Mouse (Mus musculus): ENCODE measurements around the gene Tns4.

Gene Tns4

DNA sequence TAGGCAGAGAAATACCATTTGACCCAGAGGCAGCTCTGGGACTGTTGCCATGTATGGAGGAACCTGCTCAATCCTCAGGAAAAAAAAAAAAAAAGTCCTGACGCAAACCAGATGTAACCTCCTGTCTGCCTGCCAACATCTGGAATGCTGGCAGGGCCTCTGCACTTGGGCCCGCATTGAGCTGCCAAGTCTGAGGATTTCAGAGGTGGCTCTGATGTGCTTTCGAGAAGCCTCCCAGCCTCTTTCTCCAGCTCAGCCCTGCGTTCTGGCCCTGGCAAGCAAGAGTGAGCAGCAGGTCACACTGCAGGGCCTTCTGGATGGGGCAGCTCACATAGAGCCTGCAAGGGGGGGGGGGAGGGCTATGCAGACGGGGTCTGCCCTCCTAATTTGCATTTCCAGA lies 42.0 kb downstream of the Tns4 start:
- no peak for DNase-seq (ENCODE audit: low spot score)

DNA sequence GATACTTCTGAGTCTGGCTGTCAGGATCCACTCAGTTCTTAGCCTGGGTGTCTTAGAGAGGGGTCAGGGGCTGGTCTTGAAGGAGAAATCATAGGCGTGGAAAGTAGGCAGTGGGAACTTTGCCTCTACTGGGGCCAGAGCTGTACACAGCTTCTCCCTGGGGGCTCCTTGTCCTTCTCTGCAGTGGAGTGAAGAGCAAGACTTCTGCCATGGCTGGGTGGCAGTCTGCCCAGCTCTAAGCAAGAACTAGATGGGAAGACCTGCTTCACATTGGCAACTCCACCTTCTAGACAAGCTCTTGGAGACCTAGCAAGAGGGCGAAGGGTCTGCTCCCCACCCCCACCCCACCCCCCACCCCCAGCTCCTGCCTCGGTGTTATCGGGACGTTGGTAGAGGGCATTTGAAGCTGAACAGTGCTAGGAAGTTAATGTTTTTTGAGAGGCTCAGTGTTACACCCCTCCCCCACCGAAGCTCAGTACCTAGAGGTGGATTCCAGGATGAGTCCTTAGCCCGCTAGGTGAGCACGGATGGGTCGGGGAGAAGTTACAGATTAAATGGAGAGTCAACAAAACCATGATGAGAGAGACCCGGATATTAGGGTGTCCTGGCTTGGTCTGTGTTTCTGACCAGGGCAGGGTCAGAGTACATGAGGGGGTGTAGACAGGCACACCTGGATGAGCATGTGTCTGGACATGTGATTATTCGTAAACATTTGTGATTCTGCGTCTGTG lies 43.8 kb downstream of the Tns4 start:
- DNase-seq (ENCODE audit: low spot score): no peak

DNA sequence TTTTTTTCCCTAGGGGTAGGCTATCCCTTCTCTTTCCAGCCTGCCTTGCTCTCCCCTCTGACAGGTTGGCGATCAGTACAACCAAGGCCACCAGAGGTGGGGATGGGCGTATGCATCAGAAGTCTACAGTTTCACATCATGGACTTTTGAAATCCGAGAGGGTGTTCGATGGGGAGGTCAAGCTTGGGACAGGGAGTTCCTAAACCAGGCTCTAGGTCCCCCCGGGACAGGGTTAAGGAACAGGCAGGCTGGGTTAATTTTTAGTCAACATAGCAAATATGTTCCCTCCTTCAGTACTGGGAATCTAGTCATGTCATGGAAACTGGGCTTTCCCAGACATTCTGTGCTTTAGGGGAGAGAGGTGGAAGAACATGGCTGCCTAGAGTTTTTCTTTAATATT lies 44.8 kb downstream of the Tns4 start:
- DNase-seq (ENCODE audit: low spot score): no peak

DNA sequence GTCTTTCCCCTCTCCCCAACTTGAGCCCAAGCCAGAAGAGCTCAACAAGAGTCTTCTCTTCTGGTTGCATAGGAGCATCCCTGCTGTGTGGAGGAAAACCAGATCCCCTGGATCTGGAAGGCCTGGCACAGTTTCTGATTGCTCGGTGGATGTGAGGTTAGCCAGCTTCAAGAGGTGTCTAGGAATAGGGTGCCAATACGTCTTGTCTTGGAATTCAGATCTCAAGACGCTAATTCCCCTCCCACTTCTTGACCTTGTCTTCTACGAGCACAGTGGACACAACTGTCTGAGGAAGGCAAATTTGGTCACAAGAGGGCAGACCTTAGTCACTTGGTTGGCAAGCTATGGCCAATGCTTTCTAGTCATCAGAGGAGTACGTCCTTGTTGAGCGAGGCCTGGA lies 45.5 kb downstream of the Tns4 start:
- DNase-seq (ENCODE audit: low spot score): no peak

DNA sequence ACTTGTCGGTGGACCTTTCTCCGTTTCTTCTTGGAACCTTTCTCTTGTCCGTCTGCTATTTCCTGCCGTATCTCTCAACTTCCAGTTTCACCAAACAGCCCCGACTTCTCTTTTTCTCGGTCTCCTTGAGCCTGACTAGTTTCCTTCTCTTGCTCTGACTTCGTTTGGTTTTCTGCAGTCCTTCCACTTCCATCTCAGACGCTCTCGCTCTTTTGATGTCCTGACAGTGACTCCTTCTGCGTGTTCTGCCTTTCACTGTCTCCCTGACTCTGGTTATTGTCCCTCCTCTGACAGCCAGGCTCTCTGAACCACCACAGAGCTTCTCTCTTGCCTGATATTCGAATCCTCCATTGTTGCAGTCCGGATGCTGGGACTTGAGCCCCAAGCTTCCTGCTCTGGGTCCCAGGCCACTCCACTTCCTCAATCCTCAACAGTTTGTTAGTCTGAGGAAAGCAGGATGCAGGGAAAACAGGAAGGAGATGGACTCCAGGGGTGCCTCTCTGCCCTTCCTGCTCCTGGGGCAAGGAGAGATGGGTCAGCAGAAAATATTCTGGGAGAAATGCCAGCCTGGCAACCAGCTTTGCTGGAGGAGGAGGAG lies 46.2 kb downstream of the Tns4 start:
- DNase-seq (ENCODE audit: low spot score): no peak

DNA sequence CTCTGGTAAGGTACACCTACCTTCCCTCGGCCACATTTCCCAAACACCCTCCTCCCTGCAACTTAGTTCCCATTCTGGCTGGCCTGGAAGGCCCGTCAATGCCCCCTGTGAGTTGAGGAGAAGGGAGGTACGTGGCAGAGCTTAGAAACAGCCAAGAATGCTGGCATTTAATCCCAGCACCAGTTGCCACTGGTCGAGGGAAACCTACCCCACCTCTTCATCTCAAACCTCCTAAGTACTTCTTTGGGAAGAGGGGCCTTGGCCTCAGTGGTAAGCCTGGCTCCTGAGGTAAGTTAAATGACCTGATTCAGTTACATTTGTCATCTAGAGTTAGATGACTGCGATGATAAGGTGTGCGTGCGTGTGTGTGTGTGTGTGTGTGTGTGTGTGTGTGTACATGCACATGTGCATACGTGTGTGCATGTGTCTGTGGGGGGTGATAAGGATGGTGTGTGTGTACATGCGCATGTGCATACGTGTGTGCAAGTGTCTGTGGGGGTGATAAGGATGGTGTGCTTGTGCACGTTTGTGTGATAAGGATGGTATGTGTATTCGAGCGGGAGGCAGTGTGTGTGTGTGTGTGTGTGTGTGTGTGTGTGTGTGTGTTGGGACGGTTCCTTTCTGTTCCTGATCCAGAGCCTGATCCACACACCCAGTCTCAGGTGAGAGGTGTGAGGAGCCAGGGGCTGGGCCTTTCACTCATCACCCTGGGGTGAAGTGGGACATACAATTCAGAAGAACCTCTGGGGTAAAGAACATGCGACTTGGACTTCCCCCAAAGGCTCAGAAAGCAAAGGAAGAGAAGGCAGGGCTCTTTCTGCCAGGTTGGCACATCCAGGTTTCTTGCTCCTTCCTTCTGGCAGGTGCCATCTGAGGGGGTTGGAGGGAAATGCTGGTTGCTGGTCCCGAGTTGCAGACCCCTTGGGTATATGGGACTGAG lies 47.0 kb downstream of the Tns4 start:
- DNase-seq (ENCODE audit: low spot score): no peak

DNA sequence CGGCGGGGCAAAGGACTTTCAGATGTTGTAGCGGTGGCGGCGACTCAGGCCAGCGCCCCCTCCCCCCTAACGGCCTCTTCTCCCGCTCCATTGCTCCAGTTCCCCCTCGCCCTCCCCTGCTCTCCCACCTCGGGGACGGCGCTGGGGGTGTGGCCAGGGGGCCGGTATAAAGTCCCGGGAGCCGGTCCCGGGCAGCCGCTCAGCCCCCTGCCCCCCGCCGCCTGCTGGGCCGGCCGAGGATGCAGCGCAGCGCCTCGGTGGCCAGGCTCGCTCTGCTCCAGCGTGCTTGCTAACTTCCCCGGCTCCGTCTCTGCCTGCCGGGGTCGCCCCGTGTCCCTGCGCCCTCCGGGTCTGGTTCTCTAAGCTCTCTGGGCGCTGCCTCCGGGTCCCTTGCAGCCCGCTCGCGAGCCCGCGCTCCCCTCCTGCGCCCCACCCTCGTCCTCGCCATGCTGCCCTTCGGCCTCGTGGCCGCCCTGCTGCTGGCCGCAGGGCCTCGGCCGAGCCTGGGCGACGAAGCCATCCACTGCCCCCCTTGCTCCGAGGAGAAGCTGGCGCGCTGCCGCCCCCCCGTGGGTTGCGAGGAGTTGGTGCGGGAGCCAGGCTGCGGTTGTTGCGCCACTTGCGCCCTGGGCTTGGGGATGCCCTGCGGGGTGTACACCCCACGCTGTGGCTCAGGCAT lies 47.9 kb downstream of the Tns4 start, which contains the start of gene Igfbp4:
Igfbp4 (plus strand) TSS at position 194 of the 679 bp plus-strand sequence.
- DNase-seq (ENCODE audit: low spot score): no peak

DNA sequence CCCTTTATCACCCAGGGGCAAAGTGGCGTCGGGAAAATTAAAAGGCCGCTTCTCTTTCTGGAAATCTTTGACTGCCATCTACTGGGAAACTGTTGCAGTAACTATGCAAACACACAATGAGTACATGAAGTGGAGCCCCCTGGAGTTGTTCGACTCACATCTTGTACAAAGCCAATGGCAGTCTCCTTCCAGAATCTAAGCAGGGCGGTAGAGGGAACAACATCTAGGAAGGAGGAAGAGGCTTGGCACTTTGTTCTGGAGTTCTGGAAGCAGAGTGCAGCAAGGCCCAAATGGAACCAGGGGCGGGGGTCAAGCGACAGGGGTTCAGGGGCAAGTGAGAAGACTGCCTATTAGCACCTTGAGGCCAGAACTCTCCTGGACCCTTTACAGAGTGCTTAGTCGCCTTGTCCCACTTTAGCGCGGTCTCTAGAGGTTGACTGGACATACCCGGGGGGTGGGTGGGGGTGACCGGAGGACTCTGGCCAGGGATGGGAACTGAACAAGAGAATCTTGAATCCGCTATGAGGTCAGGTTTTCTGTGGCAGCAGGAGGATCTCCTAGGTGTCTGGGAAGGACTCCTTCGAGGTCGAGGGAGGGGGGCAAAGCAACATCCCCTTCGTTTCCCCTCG lies 48.6 kb downstream of the Tns4 start:
- no peak for DNase-seq (ENCODE audit: low spot score)

DNA sequence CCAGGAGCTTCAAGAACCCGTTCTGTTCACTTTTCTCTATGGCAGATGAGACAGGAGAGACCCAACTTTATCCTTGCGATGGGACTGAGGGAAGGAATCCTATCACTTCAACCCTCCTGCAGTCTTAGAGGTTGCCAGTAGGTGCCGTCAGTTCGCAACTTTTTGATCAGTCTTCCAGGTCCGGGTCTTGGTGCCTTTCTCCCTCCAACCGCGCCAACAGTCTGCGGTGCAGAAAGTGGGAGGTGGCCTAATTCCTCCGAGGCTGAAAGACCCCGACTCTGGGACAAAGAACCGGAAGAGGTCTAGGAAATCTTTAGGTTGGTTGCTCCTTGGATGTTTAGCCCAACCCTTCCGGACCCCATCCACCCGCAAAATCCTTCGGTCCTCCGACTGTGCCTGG lies 49.3 kb downstream of the Tns4 start:
- peak; percentile 73 for DNase-seq (ENCODE audit: low spot score)

DNA sequence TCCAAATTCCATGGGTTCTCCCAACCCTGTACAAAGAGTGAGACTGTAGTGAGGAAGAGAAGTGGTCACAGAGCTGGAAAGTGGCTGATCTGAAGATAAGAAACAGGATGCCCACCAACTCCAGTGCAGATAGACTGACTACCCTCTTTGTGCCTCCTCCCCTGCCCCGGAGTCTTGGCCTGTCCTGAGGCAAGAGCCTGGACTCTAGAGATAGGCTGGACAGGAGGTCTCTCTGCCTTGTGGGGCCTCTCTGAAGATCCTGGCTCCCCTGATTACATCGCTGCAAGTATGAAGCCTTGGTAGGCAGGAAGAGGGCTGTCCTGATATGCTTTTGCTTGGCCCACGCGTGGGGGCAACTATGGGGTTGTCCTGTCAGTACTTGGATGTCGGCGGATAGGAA lies 52.9 kb downstream of the Tns4 start:
- no peak for DNase-seq (ENCODE audit: low spot score)

DNA sequence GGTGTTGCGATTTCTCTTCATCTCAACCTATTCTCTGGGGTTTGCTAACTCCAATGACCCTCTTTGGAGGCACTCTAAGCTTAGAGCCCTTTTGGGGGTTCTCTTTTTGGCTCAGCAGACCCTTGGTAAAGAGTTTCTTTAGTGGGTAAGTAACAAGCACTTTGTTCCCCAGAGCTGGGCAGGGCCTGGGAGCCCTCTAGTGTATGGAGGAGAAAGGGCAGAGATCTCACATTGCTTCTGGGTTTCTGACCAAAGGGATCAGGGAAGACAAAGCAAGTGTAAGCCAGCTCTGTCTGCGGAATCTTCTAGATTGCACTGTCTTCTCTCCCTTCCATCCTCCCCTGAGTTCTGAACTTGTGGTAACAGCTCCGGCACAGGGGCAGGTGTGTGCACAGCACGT lies 53.8 kb downstream of the Tns4 start:
- no peak for DNase-seq (ENCODE audit: low spot score)

DNA sequence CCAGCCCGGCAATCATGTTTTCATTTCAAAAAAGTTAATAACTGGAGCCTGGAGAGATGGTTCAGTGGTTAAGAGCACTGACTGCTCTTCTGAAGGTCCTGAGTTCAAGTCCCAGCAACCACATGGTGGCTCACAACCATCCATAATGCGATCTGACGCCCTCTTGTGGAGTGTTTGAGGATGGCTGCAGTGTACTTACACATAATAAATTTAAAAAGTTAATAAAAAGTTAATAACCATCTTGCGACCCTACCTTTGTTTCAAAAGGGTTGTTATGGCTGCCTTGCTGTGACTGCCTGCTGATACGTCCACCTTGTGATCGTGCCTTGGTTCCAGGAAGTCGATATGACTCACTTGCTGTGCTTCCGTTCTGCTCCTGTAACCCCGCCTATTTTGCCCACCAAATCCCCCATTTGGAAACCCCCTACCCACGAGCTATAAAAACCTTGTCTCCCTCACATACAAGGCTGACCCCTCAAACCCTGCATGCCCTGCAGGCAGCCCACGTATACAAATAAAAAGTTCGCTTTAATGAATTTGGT lies 62.1 kb downstream of the Tns4 start:
- no peak for DNase-seq (ENCODE audit: low spot score)

DNA sequence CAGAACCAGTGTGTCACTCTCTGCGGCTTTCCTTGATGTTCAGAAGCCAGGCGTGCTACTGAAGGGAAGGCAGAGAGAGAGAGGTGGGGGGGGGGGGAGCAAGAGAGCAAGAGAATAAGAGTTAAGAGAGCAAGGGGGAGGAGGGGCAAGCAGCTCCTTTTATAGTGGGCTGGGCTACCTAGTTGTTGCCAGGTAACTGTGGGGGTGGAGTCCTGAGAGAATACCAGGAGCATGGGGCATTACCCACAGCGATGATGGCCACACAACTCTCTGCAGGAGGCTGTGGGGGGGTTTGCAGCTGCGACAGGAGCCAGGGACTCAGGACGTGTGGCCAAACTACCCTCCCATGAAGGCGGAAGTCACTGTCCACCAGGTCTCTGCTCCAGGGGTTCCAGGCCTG lies 63.2 kb downstream of the Tns4 start:
- no peak for DNase-seq (ENCODE audit: low spot score)

DNA sequence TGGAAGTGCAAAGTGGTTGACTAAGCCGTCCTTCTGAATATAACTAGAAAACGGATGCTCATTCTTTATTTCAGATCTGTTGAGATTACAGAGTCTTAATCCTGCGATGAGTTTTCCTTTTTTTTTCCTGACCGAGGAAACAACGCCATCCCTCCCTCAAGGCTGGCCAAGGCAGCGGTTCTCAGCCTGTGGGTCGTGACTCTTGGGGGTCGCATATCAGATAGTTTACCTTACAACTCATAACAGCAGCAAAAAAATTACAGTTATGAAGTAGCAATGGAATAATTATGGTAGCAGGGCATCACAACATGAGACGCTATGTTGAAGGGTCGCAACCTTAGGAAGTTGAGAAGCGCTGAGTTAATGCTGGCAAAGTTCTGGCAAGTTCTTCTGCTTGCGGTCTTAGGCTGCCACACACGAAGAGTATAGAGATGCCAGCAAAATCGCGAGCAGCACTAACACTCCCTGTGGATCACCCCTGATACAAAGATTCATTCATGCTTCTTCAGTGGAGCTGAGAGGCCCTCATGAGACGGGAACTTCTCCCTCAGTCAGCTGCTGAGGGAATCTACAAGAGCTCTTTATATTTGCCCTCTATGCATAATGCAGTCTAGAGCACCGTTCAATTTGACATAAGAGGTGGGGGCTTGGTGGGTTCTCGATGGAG lies 64.5 kb downstream of the Tns4 start:
- DNase-seq (ENCODE audit: low spot score): no peak

DNA sequence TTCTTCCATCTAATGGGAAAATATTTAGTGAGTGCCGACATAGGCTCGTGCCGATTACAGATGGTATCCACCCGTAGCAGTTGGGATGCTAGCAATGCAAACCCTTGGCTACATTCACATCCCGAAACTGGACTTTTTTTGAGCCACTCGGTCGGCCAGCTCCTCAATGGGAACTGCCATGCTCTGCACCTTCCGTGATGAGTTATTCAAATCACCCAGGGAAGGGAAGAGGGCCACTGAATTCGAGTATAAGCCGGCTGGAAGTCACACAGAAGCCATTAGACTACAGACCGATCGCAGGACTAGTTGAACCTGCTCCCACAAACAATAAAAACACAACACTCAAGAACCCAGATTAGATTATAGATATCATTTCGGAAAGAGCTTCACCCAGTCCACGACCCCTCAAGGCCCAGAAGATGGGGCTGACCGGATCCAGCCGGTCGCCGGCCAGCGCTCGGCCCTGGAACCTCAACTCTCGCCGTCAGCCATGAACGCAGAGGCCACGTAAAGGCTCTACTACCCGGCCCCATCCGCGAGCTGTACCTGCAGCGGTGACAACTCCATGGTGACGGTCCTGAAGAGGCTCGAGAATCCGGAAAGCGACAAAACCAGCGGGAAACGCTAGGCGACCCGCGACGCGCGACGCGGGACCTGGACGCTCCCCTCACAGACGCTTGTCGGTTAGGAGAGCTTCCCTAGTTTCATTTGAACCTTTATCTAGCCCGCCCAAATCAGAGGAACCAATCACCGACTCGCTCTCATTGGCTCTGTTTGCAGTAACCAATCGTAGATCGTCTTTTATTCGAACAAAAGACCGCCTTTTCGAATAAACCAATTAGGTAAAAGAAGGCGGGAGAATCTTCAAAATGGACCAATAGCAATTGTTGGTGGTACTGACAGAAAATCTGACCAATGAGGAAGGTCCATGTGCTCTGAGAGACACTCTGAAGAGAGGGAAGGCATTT lies 65.3 kb downstream of the Tns4 start, which contains the start of gene Top2a:
Top2a (minus strand) TSS at position 690 of the 968 bp plus-strand sequence.
- DNase-seq (ENCODE audit: low spot score): peak; percentile 100

DNA sequence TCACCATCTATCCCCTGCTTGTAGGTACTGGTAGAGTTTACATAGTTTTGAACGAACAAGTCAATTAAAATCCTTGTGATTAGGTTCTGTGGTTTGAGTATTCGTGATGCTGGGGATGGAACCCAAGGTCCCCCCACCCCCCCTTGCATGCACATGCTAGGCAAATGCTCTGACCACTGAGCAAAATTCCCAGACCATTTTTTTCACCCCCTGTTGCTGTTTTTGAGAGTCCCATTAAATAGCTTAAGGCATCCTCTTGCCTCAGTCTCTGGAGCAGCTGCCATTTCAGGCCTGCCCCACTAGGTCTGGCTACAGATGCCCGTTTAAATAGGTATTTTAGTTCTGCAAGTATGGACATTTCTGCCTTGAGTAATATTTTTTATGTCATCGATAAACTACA lies 66.0 kb downstream of the Tns4 start:
- DNase-seq (ENCODE audit: low spot score): no peak

DNA sequence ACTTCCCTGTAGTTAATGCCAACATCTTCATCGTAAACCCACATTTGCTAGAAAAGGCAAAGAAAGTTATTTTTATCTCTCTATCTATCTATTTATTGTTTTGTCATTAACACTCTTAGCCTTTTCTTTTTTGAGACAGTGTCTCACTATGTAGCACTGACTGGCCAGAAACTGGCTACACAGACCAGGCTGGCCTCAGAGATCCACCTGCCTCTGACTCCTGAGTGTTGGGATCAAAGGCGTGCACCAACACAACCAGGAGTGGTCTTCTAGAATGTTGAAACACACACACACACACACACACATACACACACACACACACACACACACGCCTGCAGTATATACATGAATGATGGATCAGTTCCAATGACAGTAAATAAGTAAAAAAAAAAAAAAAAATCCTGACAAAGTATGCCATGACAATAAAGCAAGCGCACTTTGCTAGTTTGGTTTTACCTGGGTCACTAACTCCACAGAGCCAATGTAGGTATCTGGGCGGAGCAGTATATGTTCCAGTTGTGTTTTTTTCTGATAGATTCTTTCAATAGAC lies 66.6 kb downstream of the Tns4 start:
- DNase-seq (ENCODE audit: low spot score): no peak

DNA sequence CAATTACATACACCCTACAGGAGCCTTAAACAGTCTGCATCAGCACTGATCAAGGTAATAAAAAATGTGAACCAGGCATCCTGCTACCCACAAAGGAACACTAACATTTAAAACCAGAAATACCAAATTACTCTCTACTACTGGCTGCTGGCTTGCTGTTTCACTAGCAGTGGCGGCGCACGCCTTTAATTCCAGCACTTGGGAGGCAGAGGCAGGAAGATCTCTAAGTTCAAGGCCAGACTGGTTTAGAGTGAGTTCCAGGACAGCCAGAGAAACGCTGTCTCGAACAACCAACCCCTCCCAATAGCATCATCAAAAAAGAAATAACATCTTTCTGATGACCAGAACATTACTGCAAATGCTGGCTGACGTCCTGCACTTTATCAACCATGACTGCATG lies 69.3 kb downstream of the Tns4 start:
- no peak for DNase-seq (ENCODE audit: low spot score)
